Mouse (Mus musculus) cerebellum, adult 11 months (tissue): Measurements from ENCODE around the gene Pdyn.
A peak's percentile ranks its signal among the peaks of the same experiment; 100 is the strongest.

Experiments
- DNase-seq: peaks from one replicate; pipeline ENCODE4 v3.0.0; 2022

The Pdyn gene

GRCm38 (mm10) chr2:129653632-129654031, 46.0 kb downstream of the Pdyn start:
- no peak for DNase-seq

- peak; percentile 79 for DNase-seq
Measured at GRCm38 (mm10) chr2:129652616-129653015, 47.0 kb downstream of the Pdyn start.
